18 mouse cellular contexts compared by ENCODE assay signal in genomic region chr8:94685953-94686352, GRCm38 (mm10). TPM values are rescaled to one million over a fixed set of nuclear protein-coding genes. Genes with fewer than 3 reads are reported as not detected.
A peak's percentile ranks its signal among the peaks of the same experiment; 100 is the strongest.
DNase-seq lines count a peak whose midpoint lies in the region; ATAC-seq and TF ChIP-seq lines count a peak whose summit lies in the region.
"Had no signal": no experiment of that assay in that cellular context is flagged by ENCODE, and none has a peak within 500 bp of the region (broad histone marks: within the 10 kb centered on the region; RNA-seq: fewer than 3 reads in every experiment).

No protein-coding gene starts in this region.

- no peak overlapping the region for H3K4me3 ChIP-seq in lung, postnatal 0 days (ENCODE audit: low read depth, low read length)
- H3K4me3 ChIP-seq in forebrain, embryonic 14.5 days (ENCODE audit: low read depth, low read length), result no peak overlapping the region
- H3K4me3 ChIP-seq: heart, adult 2 months; midbrain, embryonic 13.5 days had no signal

- TF ChIP-seq CTCF in lung, postnatal 0 days (IDR thresholded peaks at IDR 0.05), result no peak

- TF ChIP-seq EP300 in lung, postnatal 0 days (IDR thresholded peaks at IDR 0.05), result no peak

- no peaks in the 10 kb centered on the region for H3K27me3 ChIP-seq in lung, postnatal 0 days (replicated peaks; ENCODE audit: insufficient read depth, low read length)
- no peaks in the 10 kb centered on the region for H3K27me3 ChIP-seq in forebrain, embryonic 14.5 days (replicated peaks; ENCODE audit: control insufficient read depth, insufficient read depth, low read length)
- H3K27me3 ChIP-seq: midbrain, embryonic 13.5 days had no signal

- WGBS in lung, postnatal 0 days, result 41% methylated on average over 9 of the region's 9 CpGs
- WGBS in forebrain, embryonic 14.5 days, result 81% methylated on average over 9 of the region's 9 CpGs

- H3K9ac ChIP-seq in lung, postnatal 0 days (replicated peaks; ENCODE audit: low read depth), result no peak overlapping the region
- H3K9ac ChIP-seq in forebrain, embryonic 14.5 days (ENCODE audit: low read length), result no peak overlapping the region
- H3K9ac ChIP-seq: hindbrain, embryonic 14.5 days; liver, embryonic 14.5 days; midbrain, embryonic 13.5 days had no signal

- peak; percentile 53 for DNase-seq in gastrocnemius, postnatal 25 days
- no peak for DNase-seq in gastrocnemius, postnatal 4 days (ENCODE audit: low spot score in 2 of 2)
- peak; percentile 49 for DNase-seq in lung, postnatal 36 days
- no peak for DNase-seq in lung, postnatal 0 days (ENCODE audit: low spot score)
- peak; percentile 71 for DNase-seq in kidney, postnatal 14 days
- no peak for DNase-seq in spleen, postnatal 4 days (ENCODE audit: low spot score in 2 of 2)
- DNase-seq in cerebellum, adult 9-11 months, result no peak
- DNase-seq in forebrain, embryonic 14.5 days (ENCODE audit: low spot score), result no peak
- DNase-seq: cerebellum, adult 18-20 months; heart, adult 2 months; thymus, postnatal 4 days had no signal

- no peak overlapping the region for H3K4me2 ChIP-seq in lung, postnatal 0 days (replicated peaks; ENCODE audit: low read depth, low read length)
- H3K4me2 ChIP-seq in forebrain, embryonic 14.5 days (ENCODE audit: low read length), result no peak overlapping the region
- H3K4me2 ChIP-seq: hindbrain, embryonic 14.5 days; midbrain, embryonic 13.5 days had no signal

- no peaks in the 10 kb centered on the region for H3K9me3 ChIP-seq in lung, postnatal 0 days (ENCODE audit: low read length)
- H3K9me3 ChIP-seq in forebrain, embryonic 14.5 days (replicated peaks; ENCODE audit: control insufficient read depth, low read length), result no peaks in the 10 kb centered on the region
- H3K9me3 ChIP-seq: midbrain, embryonic 13.5 days had no signal

- H3K27ac ChIP-seq in lung, postnatal 0 days (ENCODE audit: low read length), result no peak overlapping the region
- H3K27ac ChIP-seq in forebrain, embryonic 14.5 days (ENCODE audit: low read depth, low read length), result no peak overlapping the region
- H3K27ac ChIP-seq: heart, adult 2 months; hindbrain, embryonic 14.5 days; liver, embryonic 14.5 days; macrophage; midbrain, embryonic 13.5 days had no signal

- ATAC-seq in lung, postnatal 0 days, result no peak
- no peak for ATAC-seq in forebrain, embryonic 14.5 days
- ATAC-seq: forebrain, embryonic 16.5 days; midbrain, embryonic 13.5 days had no signal

- H3K4me1 ChIP-seq in lung, postnatal 0 days (ENCODE audit: insufficient read depth, low read depth, low read length), result peaks cover 13% of the 10 kb centered on the region
- H3K4me1 ChIP-seq in forebrain, embryonic 14.5 days (ENCODE audit: control insufficient read depth, insufficient read depth, low read length), result no peaks in the 10 kb centered on the region
- H3K4me1 ChIP-seq: midbrain, embryonic 13.5 days had no signal

- no peaks in the 10 kb centered on the region for H3K36me3 ChIP-seq in lung, postnatal 0 days (ENCODE audit: insufficient read depth, low read length)
- H3K36me3 ChIP-seq in forebrain, embryonic 14.5 days (ENCODE audit: control insufficient read depth, insufficient read depth, low read length), result no peaks in the 10 kb centered on the region
- H3K36me3 ChIP-seq: midbrain, embryonic 13.5 days had no signal

RNA-seq across cellular contexts. Expression of gene Pllp, which starts 10.1 kb away (rescaled TPM):
- 1 to 10 TPM; 2.8 to 3.0 TPM for total RNA-seq in gastrocnemius, postnatal 25 days (2021)
- 1 to 10 TPM; 7.1 TPM for total RNA-seq in gastrocnemius, postnatal 4 days (2021)
- 22.8 and 29.1 TPM in 2 replicates for polyA plus RNA-seq in lung, postnatal 0 days (2015; fragmentation: Nextera tagmentation; extraction: Ambion mirVana)
- 0.71 and 1.2 TPM in 2 replicates for polyA plus RNA-seq in forebrain, embryonic 14.5 days (2014; fragmentation: Nextera tagmentation; extraction: Ambion mirVana)
- polyA plus RNA-seq: macrophage had no signal

RNA-seq across cellular contexts. Expression of gene Arl2bp, which starts 19.6 kb away (rescaled TPM):
- 10 to 100 TPM; 53.1 to 59.0 TPM for total RNA-seq in gastrocnemius, postnatal 25 days (2021)
- 10 to 100 TPM; 70.9 to 77.7 TPM for total RNA-seq in gastrocnemius, postnatal 4 days (2021)
- 120 and 135 TPM in 2 replicates for polyA plus RNA-seq in lung, postnatal 0 days (2015; fragmentation: Nextera tagmentation; extraction: Ambion mirVana)
- polyA plus RNA-seq in forebrain, embryonic 14.5 days (2014; fragmentation: Nextera tagmentation; extraction: Ambion mirVana), result 89.3 and 101 TPM in 2 replicates

RNA-seq across cellular contexts. Expression of gene Ccl22, which starts 59.4 kb away (rescaled TPM):
- total RNA-seq in gastrocnemius, postnatal 25 days (2021), result not detected
- not detected for total RNA-seq in gastrocnemius, postnatal 4 days (2021)
- polyA plus RNA-seq in lung, postnatal 0 days (2015; fragmentation: Nextera tagmentation; extraction: Ambion mirVana), result 0.45 TPM in 2 replicates
- polyA plus RNA-seq in forebrain, embryonic 14.5 days (2014; fragmentation: Nextera tagmentation; extraction: Ambion mirVana), result not detected in 2 replicates
- total RNA-seq: heart, adult 2 months had no signal
- polyA plus RNA-seq: C2C12; forebrain, embryonic 16.5 days; heart, postnatal 0 days; hindbrain, embryonic 14.5 days; midbrain, embryonic 13.5 days had no signal

Comparison
In these comparisons a context has a peak if more than half of its experiments do, and no peak if none do; other contexts are left out.
1. DNase-seq: peak in gastrocnemius, postnatal 25 days (single experiment), lung, postnatal 36 days (single experiment) and kidney, postnatal 14 days (single experiment); none in gastrocnemius, postnatal 4 days (0 of 2), lung, postnatal 0 days (single experiment), spleen, postnatal 4 days (0 of 2), cerebellum, adult 9-11 months (single experiment) and forebrain, embryonic 14.5 days (single experiment).